ENCODE assay signal across 8 mouse cellular contexts in genomic region chr7:56050487-56050911, GRCm38 (mm10). TPM values are rescaled to one million over a fixed set of nuclear protein-coding genes. Genes with fewer than 3 reads are reported as not detected.
A peak's percentile ranks its signal among the peaks of the same experiment; 100 is the strongest.
DNase-seq lines count a peak whose midpoint lies in the region; ATAC-seq lines count a peak whose summit lies in the region.

No protein-coding gene starts in this region.

- peak overlapping the region; percentile 78 for H3K9ac ChIP-seq in hindbrain, embryonic 15.5 days
- peak overlapping the region; percentile 71 for H3K9ac ChIP-seq in limb, embryonic 12.5 days (replicated peaks)
- H3K9ac ChIP-seq in stomach, embryonic 14.5 days (replicated peaks; ENCODE audit: low read depth, low read length) = peak overlapping the region; percentile 60

- H3K4me3 ChIP-seq in hindbrain, embryonic 15.5 days = peak overlapping the region; percentile 85
- peak overlapping the region; percentile 75 for H3K4me3 ChIP-seq in limb, embryonic 12.5 days (replicated peaks)
- H3K4me3 ChIP-seq in midbrain, embryonic 10.5 days = peak overlapping the region; percentile 83
- peak overlapping the region; percentile 80 for H3K4me3 ChIP-seq in stomach, embryonic 14.5 days (ENCODE audit: low read depth, low read length)

- H3K9me3 ChIP-seq in hindbrain, embryonic 15.5 days = no peaks in the 10 kb centered on the region
- H3K9me3 ChIP-seq in limb, embryonic 12.5 days = no peaks in the 10 kb centered on the region
- H3K9me3 ChIP-seq in midbrain, embryonic 10.5 days (replicated peaks) = no peaks in the 10 kb centered on the region
- no peaks in the 10 kb centered on the region for H3K9me3 ChIP-seq in stomach, embryonic 14.5 days (ENCODE audit: control insufficient read depth, low read depth, low read length)

- under 1% methylated on average over 18 of the region's 18 CpGs for WGBS in hindbrain, embryonic 15.5 days
- WGBS in limb, embryonic 12.5 days = under 1% methylated on average over 18 of the region's 18 CpGs
- WGBS in midbrain, embryonic 10.5 days = under 1% methylated on average over 18 of the region's 18 CpGs
- WGBS in stomach, embryonic 14.5 days = under 1% methylated on average over 18 of the region's 18 CpGs

- no peaks in the 10 kb centered on the region for H3K27me3 ChIP-seq in hindbrain, embryonic 15.5 days
- no peaks in the 10 kb centered on the region for H3K27me3 ChIP-seq in limb, embryonic 12.5 days
- H3K27me3 ChIP-seq in midbrain, embryonic 10.5 days (ENCODE audit: low read depth, poor library complexity, severe bottlenecking) = no peaks in the 10 kb centered on the region
- H3K27me3 ChIP-seq in stomach, embryonic 14.5 days (ENCODE audit: control insufficient read depth, insufficient read depth, low read length) = no peaks in the 10 kb centered on the region

- peak overlapping the region; percentile 90 for H3K27ac ChIP-seq in hindbrain, embryonic 15.5 days (replicated peaks)
- H3K27ac ChIP-seq in limb, embryonic 12.5 days = peak overlapping the region; percentile 90
- H3K27ac ChIP-seq in midbrain, embryonic 10.5 days (replicated peaks) = peak overlapping the region; percentile 88
- H3K27ac ChIP-seq in stomach, embryonic 14.5 days (ENCODE audit: low read length) = peak overlapping the region; percentile 86

- DNase-seq in layer of hippocampus, postnatal 10 days (ENCODE audit: low spot score in 2 of 2) = peak; percentile 32 to 39
- DNase-seq in layer of hippocampus, adult 9-11 months = no peak
- DNase-seq in cerebellum, adult 8-10 months = peak; percentile 41
- peak; percentile 13 to 25 for DNase-seq in frontal cortex, postnatal 36 days (ENCODE audit: low spot score in 2 of 2)
- no peak for DNase-seq in midbrain, embryonic 10.5 days (ENCODE audit: low spot score)

- peak; percentile 60 for ATAC-seq in hindbrain, embryonic 15.5 days (ENCODE audit: low FRiP score, low read depth)
- ATAC-seq in limb, embryonic 12.5 days (ENCODE audit: insufficient number of reproducible peaks, insufficient read depth, low FRiP score, low TSS enrichment, low read depth) = peak; percentile 65
- ATAC-seq in stomach, embryonic 14.5 days (ENCODE audit: insufficient number of reproducible peaks, insufficient read depth, low FRiP score, low read depth) = peak; percentile 12; the same call in 1 of the 2 replicates

- peak overlapping the region; percentile 65 for H3K4me2 ChIP-seq in hindbrain, embryonic 15.5 days
- peak overlapping the region; percentile 77 for H3K4me2 ChIP-seq in limb, embryonic 12.5 days
- H3K4me2 ChIP-seq in stomach, embryonic 14.5 days (replicated peaks; ENCODE audit: low read depth, low read length) = peak overlapping the region; percentile 70

- peaks cover 25% of the 10 kb centered on the region for H3K4me1 ChIP-seq in hindbrain, embryonic 15.5 days (replicated peaks)
- H3K4me1 ChIP-seq in limb, embryonic 12.5 days (replicated peaks) = peaks cover 9% of the 10 kb centered on the region
- H3K4me1 ChIP-seq in midbrain, embryonic 10.5 days = peaks cover 22% of the 10 kb centered on the region
- H3K4me1 ChIP-seq in stomach, embryonic 14.5 days (ENCODE audit: control insufficient read depth, insufficient read depth, low read length) = peaks cover 8% of the 10 kb centered on the region; the same call in 1 of the 2 replicates

- H3K36me3 ChIP-seq in hindbrain, embryonic 15.5 days = no peaks in the 10 kb centered on the region
- peaks cover 4% of the 10 kb centered on the region; the same call in 1 of the 2 replicates for H3K36me3 ChIP-seq in limb, embryonic 12.5 days
- H3K36me3 ChIP-seq in midbrain, embryonic 10.5 days = 0 out of 2 replicates have a peak, but pooled peaks cover 2% of the 10 kb centered on the region
- H3K36me3 ChIP-seq in stomach, embryonic 14.5 days (ENCODE audit: control insufficient read depth, insufficient read depth, low read length) = no peaks in the 10 kb centered on the region

RNA-seq across cellular contexts. Expression of gene Herc2, which starts 0.5 kb away (rescaled TPM):
- 100 to 1,000 TPM; 130 to 142 TPM for total RNA-seq in layer of hippocampus, postnatal 10 days (2021)
- polyA plus RNA-seq in hindbrain, embryonic 15.5 days (2015; fragmentation: Nextera tagmentation; extraction: Ambion mirVana) = 50.4 and 50.7 TPM in 2 replicates
- polyA plus RNA-seq in limb, embryonic 12.5 days (2016; fragmentation: Nextera tagmentation; extraction: Ambion mirVana) = 25.8 and 25.9 TPM in 2 replicates
- polyA plus RNA-seq in midbrain, embryonic 10.5 days (2016; fragmentation: Nextera tagmentation; extraction: Ambion mirVana) = 19.9 and 23.5 TPM in 2 replicates
- 31.1 and 35.0 TPM in 2 replicates for polyA plus RNA-seq in stomach, embryonic 14.5 days (2014; fragmentation: Nextera tagmentation; extraction: Ambion mirVana)

RNA-seq across cellular contexts. Expression of gene Nipa1, which starts 30.7 kb away (rescaled TPM):
- total RNA-seq in layer of hippocampus, postnatal 10 days (2021) = 10 to 100 TPM; 70.0 to 75.4 TPM
- 29.6 and 30.4 TPM in 2 replicates for polyA plus RNA-seq in hindbrain, embryonic 15.5 days (2015; fragmentation: Nextera tagmentation; extraction: Ambion mirVana)
- polyA plus RNA-seq in limb, embryonic 12.5 days (2016; fragmentation: Nextera tagmentation; extraction: Ambion mirVana) = 8.1 and 9.0 TPM in 2 replicates
- polyA plus RNA-seq in midbrain, embryonic 10.5 days (2016; fragmentation: Nextera tagmentation; extraction: Ambion mirVana) = 8.9 and 10.4 TPM in 2 replicates
- polyA plus RNA-seq in stomach, embryonic 14.5 days (2014; fragmentation: Nextera tagmentation; extraction: Ambion mirVana) = 6.2 and 7.1 TPM in 2 replicates

Comparison
In these comparisons a context has a peak if more than half of its experiments do, and no peak if none do; other contexts are left out.
1. DNase-seq: peak in layer of hippocampus, postnatal 10 days (2 of 2), cerebellum, adult 8-10 months (single experiment) and frontal cortex, postnatal 36 days (2 of 2); none in layer of hippocampus, adult 9-11 months (single experiment) and midbrain, embryonic 10.5 days (single experiment).
2. ATAC-seq: peak in every context shown above with its lines; median percentile 65 in limb, embryonic 12.5 days; 60 in hindbrain, embryonic 15.5 days; 12 in stomach, embryonic 14.5 days.
3. Peak in every context shown above with its lines, with median percentiles within 50 percentile points of each other: H3K27ac ChIP-seq, H3K4me2 ChIP-seq, H3K4me3 ChIP-seq and H3K9ac ChIP-seq.